Mouse (Mus musculus) hindbrain, embryonic 15.5 days (tissue): ENCODE results near the gene Pomt2. TPM values are rescaled to one million over a fixed set of nuclear protein-coding genes. Genes with fewer than 3 reads are reported as not detected.
"Not testable (repeated sequence)": the region's sequence is repeated elsewhere in the genome, so short reads cannot be mapped to it uniquely, and the experiment has no call there.

Source experiments
- ATAC-seq: fragments of 200-750 bp; cut with Nextera tagmentation; 2 replicates; pipeline ENCODE4 v1.8.0; 2017; ENCODE audit warnings: low read depth, moderate number of reproducible peaks, moderate TSS enrichment; ENCODE audit not compliant: low FRiP score
- H3K27ac ChIP-seq: fragments of 300-500 bp; sonication (generic); replicated peaks from 2 replicates; pipeline ENCODE4 v1.5.1; 2015; ENCODE audit warnings: mild to moderate bottlenecking, inconsistent platforms
- H3K27me3 ChIP-seq: fragments of 300-500 bp; sonication (generic); 2 replicates; pipeline ENCODE4 v1.6.1; 2015; ENCODE audit warnings: control low read depth, inconsistent platforms
- H3K36me3 ChIP-seq: fragments of 300-500 bp; sonication (generic); 2 replicates; pipeline ENCODE4 v1.6.1; 2015; ENCODE audit warnings: control low read depth, inconsistent platforms
- H3K4me1 ChIP-seq: fragments of 300-500 bp; sonication (generic); replicated peaks from 2 replicates; pipeline ENCODE4 v1.6.1; 2015; ENCODE audit warnings: control low read depth, inconsistent platforms
- H3K4me2 ChIP-seq: fragments of 300-500 bp; sonication (generic); 2 replicates; pipeline ENCODE4 v1.6.1; 2015; ENCODE audit warnings: moderate library complexity, mild to moderate bottlenecking, inconsistent platforms
- H3K4me3 ChIP-seq: fragments of 300-500 bp; sonication (generic); 2 replicates; pipeline ENCODE4 v1.5.1; 2015; ENCODE audit warnings: mild to moderate bottlenecking, inconsistent platforms
- H3K9ac ChIP-seq: fragments of 300-500 bp; sonication (generic); 2 replicates; pipeline ENCODE4 v1.6.1; 2015; ENCODE audit warnings: inconsistent platforms
- H3K9me3 ChIP-seq: fragments of 300-500 bp; sonication (generic); 2 replicates; pipeline ENCODE4 v1.6.1; 2016; ENCODE audit warnings: control low read depth, inconsistent platforms
- WGBS: fragments of 180-500 bp; shearing (Covaris S2); methylation state at CpG from one replicate; pipeline ENCODE4 v1.1.7; 2015; 5-methylcytosine and 5-hydroxymethylcytosine counted together
- polyA plus RNA-seq: library from polyadenylated mRNA; unstranded; fragments of >200 nt; fragmentation: Nextera tagmentation; extraction: Ambion mirVana; gene quantifications from 2 replicates; pipeline ENCODE4 v1.2.1, GENCODE M21; 2015

Pomt2 gene
- 14.7 and 14.8 TPM in 2 replicates for polyA plus RNA-seq

GRCm38 (mm10) chr12:87147395-87148089, at the start of gene Pomt2:
Pomt2 (minus strand) TSS chr12:87147968.
- peaks cover 21% of the 10 kb centered on the region for H3K4me1 ChIP-seq
- peak within 1 kb of the TSS; percentile 80 for H3K4me3 ChIP-seq
- no peaks in the 10 kb centered on the region for H3K27me3 ChIP-seq
- H3K36me3 ChIP-seq: no peaks in the 10 kb centered on the region
- H3K27ac ChIP-seq: peak within 1 kb of the TSS; percentile 99
- under 1% methylated on average over 59 of the region's 61 CpGs for WGBS
- no peaks in the 10 kb centered on the region for H3K9me3 ChIP-seq
- peak within 1 kb of the TSS; percentile 71 for H3K4me2 ChIP-seq
- ATAC-seq: peak; percentile 97
- H3K9ac ChIP-seq: peak within 1 kb of the TSS; percentile 82

GRCm38 (mm10) chr12:87196310-87196709, 48.5 kb upstream of the Pomt2 start:
- Histone ChIP-seq H3K9me3 (no peaks in the 10 kb centered on the region), H3K36me3 (no peaks in the 10 kb centered on the region), H3K4me1 (peaks cover 16% of the 10 kb centered on the region), H3K4me3 (no peak overlapping the region), H3K27ac (no peak overlapping the region), H3K27me3 (no peaks in the 10 kb centered on the region), H3K9ac (no peak overlapping the region), H3K4me2 (no peak overlapping the region)
- ATAC-seq: no peak

- H3K4me3 ChIP-seq: no peak overlapping the region
- H3K9me3 ChIP-seq: no peaks in the 10 kb centered on the region
- no peaks in the 10 kb centered on the region for H3K36me3 ChIP-seq
- WGBS: 92% methylated on average over 1 of the region's 1 CpGs
- no peak overlapping the region for H3K27ac ChIP-seq
- peaks cover 16% of the 10 kb centered on the region for H3K4me1 ChIP-seq
- no peak overlapping the region for H3K4me2 ChIP-seq
- H3K9ac ChIP-seq: no peak overlapping the region
- H3K27me3 ChIP-seq: no peaks in the 10 kb centered on the region
- no peak for ATAC-seq
Measured at GRCm38 (mm10) chr12:87195069-87195468, 47.3 kb upstream of the Pomt2 start.

GRCm38 (mm10) chr12:87193008-87193407, 45.2 kb upstream of the Pomt2 start:
- Histone ChIP-seq H3K4me2 (no peak overlapping the region), H3K4me1 (peaks cover 4% of the 10 kb centered on the region; the same call in 1 of the 2 replicates)
- WGBS: 97% methylated on average over 3 of the region's 3 CpGs

GRCm38 (mm10) chr12:87177631-87178030, 29.9 kb upstream of the Pomt2 start:
- Histone ChIP-seq H3K27me3 (no peaks in the 10 kb centered on the region), H3K36me3 (peaks cover 25% of the 10 kb centered on the region), H3K9me3 (no peaks in the 10 kb centered on the region), H3K27ac (no peak overlapping the region), H3K9ac (no peak overlapping the region), H3K4me2 (no peak overlapping the region), H3K4me3 (no peak overlapping the region), H3K4me1 (no peaks in the 10 kb centered on the region)
- no peak for ATAC-seq
- WGBS: 96% methylated on average over 4 of the region's 4 CpGs

More at GRCm38 (mm10) chr12:87193008-87193407, 45.2 kb upstream of the Pomt2 start:
- no peaks in the 10 kb centered on the region for H3K27me3 ChIP-seq
- no peak overlapping the region for H3K27ac ChIP-seq
- H3K9ac ChIP-seq: no peak overlapping the region
- ATAC-seq: no peak
- no peaks in the 10 kb centered on the region for H3K36me3 ChIP-seq
- H3K4me3 ChIP-seq: no peak overlapping the region
- no peaks in the 10 kb centered on the region for H3K9me3 ChIP-seq

- Histone ChIP-seq H3K4me1 (no peaks in the 10 kb centered on the region), H3K4me3 (no peak overlapping the region), H3K9ac (no peak overlapping the region), H3K27me3 (no peaks in the 10 kb centered on the region), H3K36me3 (peaks cover 43% of the 10 kb centered on the region), H3K27ac (no peak overlapping the region), H3K4me2 (no peak overlapping the region), H3K9me3 (no peaks in the 10 kb centered on the region)
- ATAC-seq: no peak
- 73% methylated on average over 4 of the region's 4 CpGs for WGBS
Measured at GRCm38 (mm10) chr12:87175194-87175946, 27.6 kb upstream of the Pomt2 start.

GRCm38 (mm10) chr12:87160815-87161214, 13.0 kb upstream of the Pomt2 start:
- H3K27me3 ChIP-seq: no peaks in the 10 kb centered on the region
- H3K36me3 ChIP-seq: 0 out of 2 replicates have a peak, but pooled peaks cover 4% of the 10 kb centered on the region
- H3K9ac ChIP-seq: no peak overlapping the region
- H3K9me3 ChIP-seq: no peaks in the 10 kb centered on the region
- no peak overlapping the region for H3K27ac ChIP-seq
- H3K4me3 ChIP-seq: no peak overlapping the region
- no peaks in the 10 kb centered on the region for H3K4me1 ChIP-seq
- ATAC-seq: no peak
- H3K4me2 ChIP-seq: no peak overlapping the region
- 95% methylated on average over 5 of the region's 5 CpGs for WGBS

- 84% methylated on average over 1 of the region's 1 CpGs for WGBS
- Histone ChIP-seq H3K4me3 (no peak overlapping the region), H3K36me3 (peaks cover 4% of the 10 kb centered on the region; the same call in 1 of the 2 replicates), H3K4me1 (no peaks in the 10 kb centered on the region), H3K9me3 (no peaks in the 10 kb centered on the region), H3K9ac (no peak overlapping the region), H3K27ac (no peak overlapping the region), H3K27me3 (no peaks in the 10 kb centered on the region), H3K4me2 (no peak overlapping the region)
- ATAC-seq: no peak
Measured at GRCm38 (mm10) chr12:87160310-87160709, 12.5 kb upstream of the Pomt2 start.

- no peaks in the 10 kb centered on the region for H3K9me3 ChIP-seq
- no peaks in the 10 kb centered on the region; the same call in 1 of the 2 replicates for H3K36me3 ChIP-seq
- H3K27ac ChIP-seq: no peak overlapping the region
- H3K4me3 ChIP-seq: no peak overlapping the region
- no peak overlapping the region for H3K4me2 ChIP-seq
- no peak for ATAC-seq
- no peaks in the 10 kb centered on the region for H3K4me1 ChIP-seq
- no peak overlapping the region for H3K9ac ChIP-seq
- 76% methylated on average over 7 of the region's 7 CpGs for WGBS
- no peaks in the 10 kb centered on the region for H3K27me3 ChIP-seq
Measured at GRCm38 (mm10) chr12:87158099-87158498, 10.3 kb upstream of the Pomt2 start.

GRCm38 (mm10) chr12:87157361-87157760, 9.6 kb upstream of the Pomt2 start:
- ATAC-seq: no peak
- Histone ChIP-seq H3K27me3 (no peaks in the 10 kb centered on the region), H3K4me2 (no peak overlapping the region), H3K4me3 (no peak overlapping the region), H3K4me1 (no peaks in the 10 kb centered on the region), H3K36me3 (no peaks in the 10 kb centered on the region; the same call in 1 of the 2 replicates), H3K27ac (no peak overlapping the region), H3K9me3 (no peaks in the 10 kb centered on the region), H3K9ac (no peak overlapping the region)
- 66% methylated on average over 4 of the region's 4 CpGs for WGBS

GRCm38 (mm10) chr12:87154448-87154847, 6.7 kb upstream of the Pomt2 start:
- not testable (repeated sequence) for H3K27me3 ChIP-seq, H3K9ac ChIP-seq, H3K27ac ChIP-seq, ATAC-seq, H3K9me3 ChIP-seq, H3K36me3 ChIP-seq, H3K4me2 ChIP-seq, H3K4me3 ChIP-seq, H3K4me1 ChIP-seq
- 78% methylated on average over 4 of the region's 4 CpGs for WGBS

- Histone ChIP-seq H3K27ac (no peak overlapping the region), H3K9me3 (no peaks in the 10 kb centered on the region), H3K4me3 (no peak overlapping the region), H3K27me3 (no peaks in the 10 kb centered on the region), H3K4me1 (peaks cover 21% of the 10 kb centered on the region), H3K36me3 (no peaks in the 10 kb centered on the region), H3K4me2 (no peak overlapping the region), H3K9ac (no peak overlapping the region)
- 98% methylated on average over 5 of the region's 5 CpGs for WGBS
- no peak for ATAC-seq
Measured at GRCm38 (mm10) chr12:87149471-87149870, 1.7 kb upstream of the Pomt2 start.
